Mouse (Mus musculus) E14TG2a.4 (cell line): ENCODE measurements around the gene Acad12.
A peak's percentile ranks its signal among the peaks of the same experiment; 100 is the strongest.
"Not testable (repeated sequence)": the region's sequence is repeated elsewhere in the genome, so short reads cannot be mapped to it uniquely, and the experiment has no call there.

Experiments used
- H3K27me3 ChIP-seq: 2 replicates; pipeline ENCODE4 v1.6.1; 2014; ENCODE audit warnings: low read length, control low read depth; ENCODE audit not compliant: insufficient read depth
- H3K36me3 ChIP-seq: 2 replicates; pipeline ENCODE4 v1.6.1; 2014; ENCODE audit warnings: low read length, control low read depth; ENCODE audit not compliant: insufficient read depth
- H3K4me1 ChIP-seq: replicated peaks from 2 replicates; pipeline ENCODE4 v1.6.1; 2014; ENCODE audit warnings: low read depth, low read length, control low read depth
- H3K4me3 ChIP-seq: replicated peaks from 2 replicates; pipeline ENCODE4 v1.5.1; 2014; ENCODE audit warnings: mild to moderate bottlenecking, low read length
- H3K9me3 ChIP-seq: 2 replicates; pipeline ENCODE4 v1.6.1; 2014; ENCODE audit warnings: low read length, control low read depth
- CTCF ChIP-seq: conservative IDR thresholded peaks from 2 replicates; pipeline ENCODE4 v1.5.1; 2014; ENCODE audit warnings: low read length
- NANOG ChIP-seq: IDR thresholded peaks from 2 replicates; pipeline ENCODE4 v1.6.1; 2014; ENCODE audit warnings: borderline replicate concordance, low read length, mixed read lengths
- POU5F1 ChIP-seq: IDR thresholded peaks from 2 replicates; pipeline ENCODE4 v1.6.1; 2014; ENCODE audit warnings: low read length, borderline replicate concordance

Acad12 gene

GRCm38 (mm10) chr5:121660059-121660896, 41.5 kb upstream of the Acad12 start, which contains the start of the genes Acad10 and Brap:
Gene Acad10, minus strand, starts transcription at chr5:121660514.
Gene Brap, plus strand, starts transcription at chr5:121660563.
- H3K9me3 ChIP-seq: no peaks in the 10 kb centered on the region
- TF ChIP-seq CTCF (no peak), NANOG (no peak), POU5F1 (no peak)
- H3K4me1 ChIP-seq: peaks cover 35% of the 10 kb centered on the region
- no peaks in the 10 kb centered on the region for H3K27me3 ChIP-seq
- H3K4me3 ChIP-seq: peak within 1 kb of the TSS; percentile 96
- H3K36me3 ChIP-seq: peaks cover 32% of the 10 kb centered on the region

GRCm38 (mm10) chr5:121657656-121658055, 38.9 kb upstream of the Acad12 start:
- not testable (repeated sequence) for H3K36me3 ChIP-seq, H3K4me3 ChIP-seq, H3K9me3 ChIP-seq, H3K27me3 ChIP-seq
- H3K4me1 ChIP-seq: peaks cover 30% of the 10 kb centered on the region

GRCm38 (mm10) chr5:121656866-121657265, 38.1 kb upstream of the Acad12 start:
- not testable (repeated sequence) for H3K4me3 ChIP-seq, H3K36me3 ChIP-seq, H3K27me3 ChIP-seq, H3K9me3 ChIP-seq
- peaks cover 23% of the 10 kb centered on the region for H3K4me1 ChIP-seq

- Histone ChIP-seq H3K36me3 (no peaks in the 10 kb centered on the region), H3K4me3 (no peak overlapping the region), H3K27me3 (no peaks in the 10 kb centered on the region), H3K9me3 (no peaks in the 10 kb centered on the region), H3K4me1 (peaks cover 6% of the 10 kb centered on the region)
- no peak for TF ChIP-seq CTCF
- TF ChIP-seq NANOG: no peak
- TF ChIP-seq POU5F1: no peak
Measured at GRCm38 (mm10) chr5:121654526-121654925, 35.8 kb upstream of the Acad12 start.

- TF ChIP-seq NANOG: no peak
- TF ChIP-seq CTCF: no peak
- no peak for TF ChIP-seq POU5F1
- peaks cover 11% of the 10 kb centered on the region; the same call in 1 of the 2 replicates for H3K36me3 ChIP-seq
- no peaks in the 10 kb centered on the region for H3K4me1 ChIP-seq
- H3K4me3 ChIP-seq: no peak overlapping the region
- no peaks in the 10 kb centered on the region for H3K9me3 ChIP-seq
- no peaks in the 10 kb centered on the region for H3K27me3 ChIP-seq
Measured at GRCm38 (mm10) chr5:121649134-121649533, 30.4 kb upstream of the Acad12 start.

GRCm38 (mm10) chr5:121639601-121640000, 20.9 kb upstream of the Acad12 start:
- Histone ChIP-seq H3K4me3 (no peak overlapping the region), H3K4me1 (peaks cover 34% of the 10 kb centered on the region)
- TF ChIP-seq POU5F1 (no peak), CTCF (no peak), NANOG (no peak)

GRCm38 (mm10) chr5:121637296-121637695, 18.6 kb upstream of the Acad12 start:
- H3K36me3 ChIP-seq: no peaks in the 10 kb centered on the region
- H3K27me3 ChIP-seq: no peaks in the 10 kb centered on the region
- no peak overlapping the region for H3K4me3 ChIP-seq
- H3K4me1 ChIP-seq: peaks cover 40% of the 10 kb centered on the region
- no peaks in the 10 kb centered on the region for H3K9me3 ChIP-seq
- TF ChIP-seq POU5F1 (no peak), CTCF (no peak), NANOG (no peak)

More at GRCm38 (mm10) chr5:121639601-121640000, 20.9 kb upstream of the Acad12 start:
- Histone ChIP-seq H3K9me3 (no peaks in the 10 kb centered on the region), H3K36me3 (0 out of 2 replicates have a peak, but pooled peaks cover 6% of the 10 kb centered on the region), H3K27me3 (no peaks in the 10 kb centered on the region)

GRCm38 (mm10) chr5:121634668-121635067, 15.9 kb upstream of the Acad12 start:
- Histone ChIP-seq H3K36me3 (no peaks in the 10 kb centered on the region), H3K27me3 (no peaks in the 10 kb centered on the region), H3K9me3 (no peaks in the 10 kb centered on the region), H3K4me3 (no peak overlapping the region), H3K4me1 (peaks cover 35% of the 10 kb centered on the region)
- TF ChIP-seq POU5F1 (no peak), NANOG (no peak), CTCF (no peak)

- TF ChIP-seq CTCF: no peak
- Histone ChIP-seq H3K4me3 (no peak overlapping the region), H3K4me1 (peaks cover 26% of the 10 kb centered on the region), H3K27me3 (no peaks in the 10 kb centered on the region), H3K9me3 (no peaks in the 10 kb centered on the region), H3K36me3 (no peaks in the 10 kb centered on the region)
Measured at GRCm38 (mm10) chr5:121632804-121633203, 14.1 kb upstream of the Acad12 start.
